Mouse (Mus musculus) ES-E14 (cell line): ENCODE data around the gene Olfr1385.
"Not testable (repeated sequence)": the region's sequence is repeated elsewhere in the genome, so short reads cannot be mapped to it uniquely, and the experiment has no call there.

Experiments used
- CHD2 ChIP-seq: IDR thresholded peaks from 2 replicates; pipeline ENCODE4 v1.6.1; 2014; ENCODE audit warnings: mild to moderate bottlenecking, low read depth, low read length, inconsistent platforms
- HCFC1 ChIP-seq: IDR thresholded peaks from 2 replicates; pipeline ENCODE4 v1.6.1; 2012; ENCODE audit warnings: low read length, inconsistent platforms, borderline replicate concordance; ENCODE audit not compliant: insufficient read depth
- MAFK ChIP-seq: IDR thresholded peaks from 2 replicates; pipeline ENCODE4 v1.6.1; 2014; ENCODE audit warnings: mild to moderate bottlenecking, low read depth, low read length, inconsistent platforms; ENCODE audit not compliant: insufficient read depth
- ZNF384 ChIP-seq: IDR thresholded peaks from 2 replicates; pipeline ENCODE4 v1.6.1; 2012; ENCODE audit warnings: low read depth, low read length, inconsistent platforms

DNA sequence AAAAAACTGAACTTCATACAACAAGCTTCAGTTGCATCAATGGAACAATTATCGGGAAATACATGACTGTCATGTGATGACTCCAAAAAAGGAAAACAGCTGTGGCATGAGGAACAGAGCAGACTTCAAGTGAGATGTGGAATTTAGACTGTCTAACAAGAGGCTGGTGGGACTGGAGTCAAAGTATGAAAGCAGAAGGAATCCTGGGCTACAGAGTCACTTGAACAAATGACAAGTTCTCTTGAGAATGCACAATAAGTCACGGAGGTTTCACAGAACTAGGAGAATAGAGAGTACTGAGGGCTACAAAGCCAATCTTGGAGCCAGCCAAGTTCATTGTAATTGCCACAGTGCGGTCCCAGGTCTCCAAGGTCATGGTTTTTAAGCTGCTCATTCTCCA lies 54.3 kb downstream of the Olfr1385 start, which contains the start of gene Olfr1381:
- not testable (repeated sequence) for TF ChIP-seq HCFC1, CHD2, ZNF384, MAFK
